Mouse (Mus musculus): Measurements from ENCODE around the gene Mrpl4.

- no peak for TF ChIP-seq CTCF (IDR thresholded peaks at IDR 0.05; ENCODE audit: extremely low read depth, insufficient read depth, low read length)
- no peak; the same call in 1 of the 2 replicates for TF ChIP-seq POLR2A (IDR thresholded peaks at IDR 0.05; ENCODE audit: extremely low read depth, insufficient read depth, low read length)
Observed at GRCm38 (mm10) chr9:21036666-21037065, 34.1 kb downstream of the Mrpl4 start.

Data from cortical plate, adult 2 months (tissue).